Mouse (Mus musculus): ENCODE measurements around the gene Eif2d.

Eif2d gene

GRCm38 (mm10) chr1:131221822-131222590 is 69.0 kb downstream of the Eif2d start:
- DNase-seq = no peak

- DNase-seq = no peak
Observed at GRCm38 (mm10) chr1:131223345-131223744, 70.4 kb downstream of the Eif2d start.

GRCm38 (mm10) chr1:131224848-131225471 is 72.0 kb downstream of the Eif2d start:
- DNase-seq = no peak

- no peak for DNase-seq
Observed at GRCm38 (mm10) chr1:131228225-131228624, 75.2 kb downstream of the Eif2d start.

GRCm38 (mm10) chr1:131228659-131229058 is 75.7 kb downstream of the Eif2d start:
- DNase-seq = no peak

GRCm38 (mm10) chr1:131233527-131233926 is 80.5 kb downstream of the Eif2d start:
- no peak for DNase-seq

GRCm38 (mm10) chr1:131236077-131236476 is 83.1 kb downstream of the Eif2d start:
- no peak for DNase-seq

All from thymus, postnatal 36 days (tissue).